In genomic region chr11:98773635-98774295, GRCm38 (mm10) we compare ENCODE assay signal across 8 mouse cellular contexts. TPM values are rescaled to one million over a fixed set of nuclear protein-coding genes. Genes with fewer than 3 reads are reported as not detected.
DNase-seq lines count a peak whose midpoint lies in the region; ATAC-seq and TF ChIP-seq lines count a peak whose summit lies in the region.

No protein-coding gene starts in this region.

- WGBS in heart, embryonic 12.5 days: under 1% methylated on average over 37 of the region's 37 CpGs
- WGBS in liver, embryonic 12.5 days (ENCODE audit: insufficient replicate concordance): under 1% methylated on average over 35 of the region's 37 CpGs
- 1% methylated on average over 37 of the region's 37 CpGs for WGBS in stomach, embryonic 15.5 days

- ATAC-seq in heart, embryonic 12.5 days (ENCODE audit: insufficient number of reproducible peaks, low FRiP score): peak; percentile 87
- ATAC-seq in liver, embryonic 12.5 days: peak; percentile 87
- ATAC-seq in stomach, embryonic 15.5 days (ENCODE audit: insufficient read depth, low FRiP score, low read depth): peak; percentile 86

- peak overlapping the region; percentile 66 for H3K9ac ChIP-seq in heart, embryonic 12.5 days
- H3K9ac ChIP-seq in liver, embryonic 12.5 days: peak overlapping the region; percentile 59; the same call in 1 of the 2 replicates
- no peak overlapping the region for H3K9ac ChIP-seq in stomach, embryonic 15.5 days

- H3K36me3 ChIP-seq in C2C12 (ENCODE audit: control insufficient read depth, insufficient read depth): peaks cover 32% of the 10 kb centered on the region
- H3K36me3 ChIP-seq in erythroblast, embryonic 14.5 days (ENCODE audit: control insufficient read depth): peaks cover 22% of the 10 kb centered on the region
- H3K36me3 ChIP-seq in heart, embryonic 12.5 days: peaks cover 29% of the 10 kb centered on the region
- H3K36me3 ChIP-seq in liver, embryonic 12.5 days: peaks cover 29% of the 10 kb centered on the region
- peaks cover 13% of the 10 kb centered on the region; the same call in 1 of the 2 replicates for H3K36me3 ChIP-seq in stomach, embryonic 15.5 days

- no peak for TF ChIP-seq CTCF in C2C12 (IDR thresholded peaks at IDR 0.05; ENCODE audit: control insufficient read depth, insufficient read depth, insufficient read length)
- TF ChIP-seq CTCF in brain, embryonic 14.5 days (IDR thresholded peaks at IDR 0.05; ENCODE audit: borderline replicate concordance, extremely low read depth, insufficient read depth, insufficient read length): no peak

- no peak for TF ChIP-seq POLR2A in brain, embryonic 14.5 days (IDR thresholded peaks at IDR 0.05; ENCODE audit: borderline replicate concordance, extremely low read depth, insufficient read depth, insufficient read length, poor library complexity, severe bottlenecking)

- H3K79me3 ChIP-seq in C2C12 (ENCODE audit: low read depth): peaks cover 12% of the 10 kb centered on the region

- H3K9me3 ChIP-seq in erythroblast, embryonic 14.5 days (ENCODE audit: control insufficient read depth, low read length): no peaks in the 10 kb centered on the region
- H3K9me3 ChIP-seq in heart, embryonic 12.5 days (replicated peaks): no peaks in the 10 kb centered on the region
- H3K9me3 ChIP-seq in liver, embryonic 12.5 days (replicated peaks): no peaks in the 10 kb centered on the region
- H3K9me3 ChIP-seq in stomach, embryonic 15.5 days: no peaks in the 10 kb centered on the region

- H3K27me3 ChIP-seq in C2C12 (ENCODE audit: control insufficient read depth, insufficient read depth, insufficient read length): no peaks in the 10 kb centered on the region
- no peaks in the 10 kb centered on the region for H3K27me3 ChIP-seq in erythroblast, embryonic 14.5 days (ENCODE audit: control insufficient read depth)
- no peaks in the 10 kb centered on the region for H3K27me3 ChIP-seq in heart, embryonic 12.5 days (replicated peaks)
- no peaks in the 10 kb centered on the region for H3K27me3 ChIP-seq in liver, embryonic 12.5 days (replicated peaks)
- H3K27me3 ChIP-seq in stomach, embryonic 15.5 days (replicated peaks): no peaks in the 10 kb centered on the region

- peak overlapping the region; percentile 85 for H3K4me2 ChIP-seq in heart, embryonic 12.5 days
- peak overlapping the region; percentile 84 for H3K4me2 ChIP-seq in liver, embryonic 12.5 days
- H3K4me2 ChIP-seq in stomach, embryonic 15.5 days: peak overlapping the region; percentile 83

- H3K79me2 ChIP-seq in C2C12 (ENCODE audit: control insufficient read depth, insufficient read depth): peaks cover 40% of the 10 kb centered on the region

- H3ac ChIP-seq in C2C12 (ENCODE audit: control insufficient read depth, insufficient read length, low read depth): peak overlapping the region; percentile 69

- peaks cover 84% of the 10 kb centered on the region for H3K4me1 ChIP-seq in erythroblast, embryonic 14.5 days (ENCODE audit: control insufficient read depth)
- H3K4me1 ChIP-seq in heart, embryonic 12.5 days (replicated peaks): peaks cover 85% of the 10 kb centered on the region
- peaks cover 91% of the 10 kb centered on the region for H3K4me1 ChIP-seq in liver, embryonic 12.5 days
- peaks cover 54% of the 10 kb centered on the region for H3K4me1 ChIP-seq in stomach, embryonic 15.5 days

- DNase-seq in brain, embryonic 14.5 days (ENCODE audit: low read depth): peak; percentile 97
- DNase-seq in kidney, postnatal 10 days: peak; percentile 100
- peak; percentile 96 for DNase-seq in natural killer cell, adult 2 months (ENCODE audit: low spot score in 2 of 2)

- peak overlapping the region; percentile 97 for H3K27ac ChIP-seq in heart, embryonic 12.5 days (ENCODE audit: poor library complexity, severe bottlenecking)
- H3K27ac ChIP-seq in liver, embryonic 12.5 days: peak overlapping the region; percentile 77
- H3K27ac ChIP-seq in stomach, embryonic 15.5 days: peak overlapping the region; percentile 94

- H3K4me3 ChIP-seq in C2C12 (ENCODE audit: insufficient read depth, poor library complexity, severe bottlenecking): peak overlapping the region; percentile 62
- peak overlapping the region; percentile 55 for H3K4me3 ChIP-seq in erythroblast, embryonic 14.5 days (replicated peaks)
- H3K4me3 ChIP-seq in heart, embryonic 12.5 days: peak overlapping the region; percentile 53
- peak overlapping the region; percentile 45 for H3K4me3 ChIP-seq in liver, embryonic 12.5 days
- H3K4me3 ChIP-seq in stomach, embryonic 15.5 days (replicated peaks): peak overlapping the region; percentile 36

TF ChIP-seq in C2C12, 6 proteins besides CTCF, POLR2A, EP300 and RAD21:
- TF ChIP-seq FOSL1 (IDR thresholded peaks at IDR 0.05; ENCODE audit: insufficient read depth, low read length, poor library complexity, severe bottlenecking): peak; percentile 49
- TF ChIP-seq MYOD1 (IDR thresholded peaks at IDR 0.05; ENCODE audit: control insufficient read depth, insufficient read length, low read depth): no peak
- peak; percentile 95 for TF ChIP-seq MAX (IDR thresholded peaks at IDR 0.05)
- no peak for TF ChIP-seq MYOG (IDR thresholded peaks at IDR 0.05; ENCODE audit: control insufficient read depth, extremely low read depth, insufficient read length)
- TF ChIP-seq USF1 (IDR thresholded peaks at IDR 0.05; ENCODE audit: low read depth): peak; percentile 67
- no peak for TF ChIP-seq CEBPB (IDR thresholded peaks at IDR 0.05; ENCODE audit: low read depth)

RNA-seq across cellular contexts. Expression of gene Nr1d1, which starts 1.4 kb away (rescaled TPM):
- 22.3 TPM for polyA plus RNA-seq in C2C12 (2012; fragmentation: generic; extraction: Trizol)
- polyA plus RNA-seq in brain, embryonic 14.5 days (2012; rRNA removed): 3.6 and 4.1 TPM in 2 replicates
- 0.22 and 0.29 TPM in 2 replicates for polyA plus RNA-seq in erythroblast, embryonic 14.5 days (2012)
- 6.4 TPM in 2 replicates for polyA plus RNA-seq in heart, embryonic 12.5 days (2016; fragmentation: Nextera tagmentation; extraction: Ambion mirVana)
- 1.3 and 1.4 TPM in 2 replicates for polyA plus RNA-seq in liver, embryonic 12.5 days (2016; fragmentation: Nextera tagmentation; extraction: Ambion mirVana)
- polyA plus RNA-seq in stomach, embryonic 15.5 days (2015; fragmentation: Nextera tagmentation; extraction: Ambion mirVana): 2.4 and 2.5 TPM in 2 replicates

RNA-seq across cellular contexts. Expression of gene Msl1, which starts 21.6 kb away (rescaled TPM):
- polyA plus RNA-seq in C2C12 (2012; fragmentation: generic; extraction: Trizol): 40.5 TPM
- 92.1 and 104 TPM in 2 replicates for polyA plus RNA-seq in brain, embryonic 14.5 days (2012; rRNA removed)
- polyA plus RNA-seq in erythroblast, embryonic 14.5 days (2012): 2.7 TPM in 2 replicates
- 20.3 and 21.4 TPM in 2 replicates for polyA plus RNA-seq in heart, embryonic 12.5 days (2016; fragmentation: Nextera tagmentation; extraction: Ambion mirVana)
- polyA plus RNA-seq in liver, embryonic 12.5 days (2016; fragmentation: Nextera tagmentation; extraction: Ambion mirVana): 11.5 and 11.7 TPM in 2 replicates
- 23.0 and 23.6 TPM in 2 replicates for polyA plus RNA-seq in stomach, embryonic 15.5 days (2015; fragmentation: Nextera tagmentation; extraction: Ambion mirVana)

RNA-seq across cellular contexts. Expression of gene Casc3, which starts 30.9 kb away (rescaled TPM):
- polyA plus RNA-seq in C2C12 (2012; fragmentation: generic; extraction: Trizol): 24.4 TPM
- polyA plus RNA-seq in brain, embryonic 14.5 days (2012; rRNA removed): 66.6 and 74.3 TPM in 2 replicates
- polyA plus RNA-seq in erythroblast, embryonic 14.5 days (2012): 2.6 and 3.3 TPM in 2 replicates
- polyA plus RNA-seq in heart, embryonic 12.5 days (2016; fragmentation: Nextera tagmentation; extraction: Ambion mirVana): 31.8 and 33.3 TPM in 2 replicates
- polyA plus RNA-seq in liver, embryonic 12.5 days (2016; fragmentation: Nextera tagmentation; extraction: Ambion mirVana): 26.4 and 29.7 TPM in 2 replicates
- polyA plus RNA-seq in stomach, embryonic 15.5 days (2015; fragmentation: Nextera tagmentation; extraction: Ambion mirVana): 31.7 and 35.3 TPM in 2 replicates

RNA-seq across cellular contexts. Expression of gene Thra, which starts 33.3 kb away (rescaled TPM):
- polyA plus RNA-seq in C2C12 (2012; fragmentation: generic; extraction: Trizol): 28.1 TPM
- 600 and 616 TPM in 2 replicates for polyA plus RNA-seq in brain, embryonic 14.5 days (2012; rRNA removed)
- polyA plus RNA-seq in erythroblast, embryonic 14.5 days (2012): 3.2 TPM in 2 replicates
- 27.0 and 29.8 TPM in 2 replicates for polyA plus RNA-seq in heart, embryonic 12.5 days (2016; fragmentation: Nextera tagmentation; extraction: Ambion mirVana)
- 13.0 and 13.3 TPM in 2 replicates for polyA plus RNA-seq in liver, embryonic 12.5 days (2016; fragmentation: Nextera tagmentation; extraction: Ambion mirVana)
- 42.7 and 44.7 TPM in 2 replicates for polyA plus RNA-seq in stomach, embryonic 15.5 days (2015; fragmentation: Nextera tagmentation; extraction: Ambion mirVana)

RNA-seq across cellular contexts. Expression of gene Med24, which starts 44.5 kb away (rescaled TPM):
- 33.1 TPM for polyA plus RNA-seq in C2C12 (2012; fragmentation: generic; extraction: Trizol)
- polyA plus RNA-seq in brain, embryonic 14.5 days (2012; rRNA removed): 134 and 170 TPM in 2 replicates
- 13.2 and 14.4 TPM in 2 replicates for polyA plus RNA-seq in erythroblast, embryonic 14.5 days (2012)
- polyA plus RNA-seq in heart, embryonic 12.5 days (2016; fragmentation: Nextera tagmentation; extraction: Ambion mirVana): 45.9 and 48.1 TPM in 2 replicates
- 42.0 and 43.7 TPM in 2 replicates for polyA plus RNA-seq in liver, embryonic 12.5 days (2016; fragmentation: Nextera tagmentation; extraction: Ambion mirVana)
- 36.4 and 39.7 TPM in 2 replicates for polyA plus RNA-seq in stomach, embryonic 15.5 days (2015; fragmentation: Nextera tagmentation; extraction: Ambion mirVana)

Comparison
In these comparisons a context has a peak if more than half of its experiments do, and no peak if none do; other contexts are left out.
1. Peak in every context shown above with its lines: DNase-seq, ATAC-seq, H3K4me3 ChIP-seq and H3K27ac ChIP-seq.